In the genomic region with DNA sequence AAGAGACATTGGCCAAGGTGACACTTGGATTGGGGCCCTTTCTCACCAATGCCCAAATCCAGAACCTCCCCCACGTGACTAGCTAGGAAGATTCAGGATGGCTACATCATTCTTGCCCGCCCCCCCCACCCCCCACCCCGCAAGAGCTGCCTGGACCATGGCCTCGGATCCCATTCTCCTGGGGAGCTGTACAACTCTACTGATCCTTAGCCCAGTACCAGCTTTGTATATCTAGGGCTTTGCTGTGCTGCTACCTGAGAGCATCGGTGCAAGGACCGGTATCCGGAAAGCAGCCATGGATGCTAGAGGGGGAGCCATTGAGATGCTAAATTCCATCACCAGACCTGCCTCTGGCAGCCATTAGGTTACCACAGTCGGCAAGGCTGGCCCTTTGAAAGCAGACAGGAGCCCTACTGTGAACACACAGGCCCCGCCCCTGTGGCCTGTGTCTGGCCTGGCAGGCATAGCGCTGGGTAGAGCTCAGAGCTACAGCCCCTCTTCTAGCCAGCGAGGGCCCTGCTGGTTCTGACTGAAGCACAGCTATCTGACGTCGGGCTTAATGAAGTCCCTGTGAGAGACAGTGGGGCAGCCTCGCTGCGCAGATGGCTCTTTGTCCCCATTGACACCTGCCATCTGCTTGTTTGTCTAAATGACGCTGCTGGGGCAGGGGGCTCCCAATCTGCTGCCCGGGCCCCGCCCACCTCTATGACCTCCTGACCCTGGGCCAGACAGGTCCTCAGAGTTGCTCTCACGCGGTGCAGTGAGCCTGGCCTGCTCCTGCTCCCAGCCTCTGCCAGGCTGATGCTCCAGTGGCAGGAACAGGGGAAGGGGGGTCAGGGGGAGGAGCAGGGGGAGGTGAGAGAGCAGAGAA, we compare ENCODE assay signal across 9 mouse cellular contexts.
A peak's percentile ranks its signal among the peaks of the same experiment; 100 is the strongest.
DNase-seq lines count a peak whose midpoint lies in the region; ATAC-seq and TF ChIP-seq lines count a peak whose summit lies in the region.
"Had no signal": no experiment of that assay in that cellular context is flagged by ENCODE, and none has a peak within 500 bp of the region (broad histone marks: within the 10 kb centered on the region; RNA-seq: fewer than 3 reads in every experiment).

No protein-coding gene starts in this region.

- WGBS in heart, embryonic 12.5 days, result 7% methylated on average over 20 of the region's 20 CpGs
- WGBS in embryonic facial prominence, embryonic 15.5 days, result 8% methylated on average over 20 of the region's 20 CpGs

- 0 out of 2 replicates have a peak, but pooled peaks cover 5% of the 10 kb centered on the region for H3K27me3 ChIP-seq in heart, embryonic 12.5 days (replicated peaks)
- H3K27me3 ChIP-seq in embryonic facial prominence, embryonic 15.5 days, result no peaks in the 10 kb centered on the region
- H3K27me3 ChIP-seq: CH12.LX had no signal

- no peak overlapping the region for H3K27ac ChIP-seq in heart, embryonic 12.5 days (ENCODE audit: poor library complexity, severe bottlenecking)
- peak overlapping the region; percentile 95 for H3K27ac ChIP-seq in ES-E14 (ENCODE audit: insufficient read depth, low read depth, low read length, poor library complexity, severe bottlenecking)
- no peak overlapping the region for H3K27ac ChIP-seq in embryonic facial prominence, embryonic 15.5 days (replicated peaks)

- in situ Hi-C loops in ES-E14 (cut with MboI; ENCODE audit: low sequenced_read_pairs in 2 of 2, unreplicated experiment in 2 of 2), result no loop called here

- peak; percentile 64 for ATAC-seq in heart, embryonic 12.5 days (ENCODE audit: insufficient number of reproducible peaks, low FRiP score)
- peak; percentile 71 for ATAC-seq in embryonic facial prominence, embryonic 15.5 days (ENCODE audit: insufficient number of reproducible peaks, low FRiP score, low TSS enrichment, low read depth)

- peak overlapping the region; percentile 53 for H3K4me2 ChIP-seq in heart, embryonic 12.5 days
- no peak overlapping the region for H3K4me2 ChIP-seq in embryonic facial prominence, embryonic 15.5 days (replicated peaks)

- no peaks in the 10 kb centered on the region for H3K36me3 ChIP-seq in heart, embryonic 12.5 days
- H3K36me3 ChIP-seq in ES-E14 (ENCODE audit: control insufficient read depth, insufficient read depth, low read length, poor library complexity, severe bottlenecking), result no peaks in the 10 kb centered on the region
- no peaks in the 10 kb centered on the region for H3K36me3 ChIP-seq in embryonic facial prominence, embryonic 15.5 days

- H3K4me3 ChIP-seq in heart, embryonic 12.5 days, result no peak overlapping the region
- H3K4me3 ChIP-seq in ES-E14 (ENCODE audit: insufficient read depth in 1 of 2, low read depth in 1 of 2, low read length in 2 of 2, poor library complexity in 1 of 2, severe bottlenecking in 1 of 2), result peak overlapping the region; percentile 45 to 56
- no peak overlapping the region for H3K4me3 ChIP-seq in embryonic facial prominence, embryonic 15.5 days (replicated peaks)

- no peaks in the 10 kb centered on the region for H3K9me3 ChIP-seq in heart, embryonic 12.5 days (replicated peaks)
- no peaks in the 10 kb centered on the region for H3K9me3 ChIP-seq in ES-E14 (ENCODE audit: control insufficient read depth, insufficient read depth, low read depth, low read length)
- H3K9me3 ChIP-seq in embryonic facial prominence, embryonic 15.5 days (replicated peaks), result no peaks in the 10 kb centered on the region

- H3K4me1 ChIP-seq in heart, embryonic 12.5 days (replicated peaks), result peaks cover 6% of the 10 kb centered on the region
- peaks cover 9 to 20% of the 10 kb centered on the region in 2 experiments for H3K4me1 ChIP-seq in ES-E14 (ENCODE audit: control insufficient read depth in 2 of 2, insufficient read depth in 2 of 2, low read length in 2 of 2, poor library complexity in 1 of 2)
- H3K4me1 ChIP-seq in embryonic facial prominence, embryonic 15.5 days, result peaks cover 6% of the 10 kb centered on the region; the same call in 1 of the 2 replicates

- DNase-seq in heart, postnatal 14 days, result no peak
- peak; percentile 89 for DNase-seq in ES-E14 (ENCODE audit: low read depth, low spot score)
- DNase-seq in mesoderm, embryonic 11.5 days (ENCODE audit: low read depth, low spot score), result peak; percentile 87
- DNase-seq in frontal cortex, postnatal 14 days (ENCODE audit: low spot score in 2 of 2), result no peak
- DNase-seq in lung, adult 18-20 months, result no peak
- no peak for DNase-seq in natural killer cell, adult 2 months (ENCODE audit: low spot score in 2 of 2)

- H3K9ac ChIP-seq in heart, embryonic 12.5 days, result peak overlapping the region; percentile 25; the same call in 1 of the 2 replicates
- H3K9ac ChIP-seq in ES-E14 (ENCODE audit: insufficient read depth, low read depth, low read length, poor library complexity, severe bottlenecking), result peak overlapping the region; percentile 65; the same call in 1 of the 2 replicates
- no peak overlapping the region for H3K9ac ChIP-seq in embryonic facial prominence, embryonic 15.5 days

- intact Hi-C loops in heart, postnatal 14 days (cut with DNase I), result no loop called here

TF ChIP-seq in ES-E14, 5 proteins besides CTCF, POLR2A, EP300 and RAD21:
- TF ChIP-seq ZC3H11A (IDR thresholded peaks at IDR 0.05; ENCODE audit: borderline replicate concordance, low read depth, low read length) (no peak), ZNF384 (IDR thresholded peaks at IDR 0.05; ENCODE audit: low read depth, low read length) (no peak), HCFC1 (IDR thresholded peaks at IDR 0.05; ENCODE audit: borderline replicate concordance, insufficient read depth, low read length) (no peak), CHD2 (IDR thresholded peaks at IDR 0.05; ENCODE audit: low read depth, low read length) (no peak), MAFK (IDR thresholded peaks at IDR 0.05; ENCODE audit: insufficient read depth, low read depth, low read length) (no peak)

Comparison
In these comparisons a context has a peak if more than half of its experiments do, and no peak if none do; other contexts are left out.
1. H3K4me3 ChIP-seq: peak in ES-E14 (2 of 2); none in heart, embryonic 12.5 days (single experiment) and embryonic facial prominence, embryonic 15.5 days (single experiment).
2. DNase-seq: peak in ES-E14 (single experiment) and mesoderm, embryonic 11.5 days (single experiment); none in heart, postnatal 14 days (0 of 2), frontal cortex, postnatal 14 days (0 of 2), lung, adult 18-20 months (0 of 2) and natural killer cell, adult 2 months (0 of 2).